Mouse (Mus musculus) CD4-positive helper T cell, adult 2 months (primary cell): ENCODE data around the gene 2310033P09Rik.

Source experiments
- DNase-seq: peaks from one replicate; pipeline ENCODE4 v3.0.0-alpha.2; 2012; ENCODE audit warnings: low read depth, missing footprints, low spot score

The 2310033P09Rik gene

GRCm38 (mm10) chr11:59208153-59208831, at the start of gene 2310033P09Rik:
Gene 2310033P09Rik (plus strand): TSS chr11:59208321.
- DNase-seq: peak; percentile 97

GRCm38 (mm10) chr11:59159099-59159498, 49.0 kb upstream of the 2310033P09Rik start:
- DNase-seq: no peak

GRCm38 (mm10) chr11:59159558-59159957, 48.6 kb upstream of the 2310033P09Rik start:
- DNase-seq: no peak

- no peak for DNase-seq
These were observed 46.7 kb upstream of the 2310033P09Rik start for GRCm38 (mm10) chr11:59161398-59161797.

GRCm38 (mm10) chr11:59162443-59163254, 45.5 kb upstream of the 2310033P09Rik start:
- no peak for DNase-seq

GRCm38 (mm10) chr11:59163255-59164236, 44.6 kb upstream of the 2310033P09Rik start, which contains the start of gene Iba57:
Gene Iba57 (minus strand): TSS chr11:59163739.
- peak; percentile 99 for DNase-seq

- DNase-seq: no peak
These were observed 43.7 kb upstream of the 2310033P09Rik start for GRCm38 (mm10) chr11:59164384-59164783.

- DNase-seq: no peak
These were observed 42.4 kb upstream of the 2310033P09Rik start for GRCm38 (mm10) chr11:59165616-59166241.

GRCm38 (mm10) chr11:59169807-59170206, 38.3 kb upstream of the 2310033P09Rik start:
- no peak for DNase-seq

- DNase-seq: no peak
These were observed 37.6 kb upstream of the 2310033P09Rik start for GRCm38 (mm10) chr11:59170549-59170948.

GRCm38 (mm10) chr11:59174189-59174838, 33.8 kb upstream of the 2310033P09Rik start:
- no peak for DNase-seq

- DNase-seq: no peak
These were observed 31.6 kb upstream of the 2310033P09Rik start for GRCm38 (mm10) chr11:59176475-59176874.

GRCm38 (mm10) chr11:59176921-59177320, 31.2 kb upstream of the 2310033P09Rik start:
- DNase-seq: no peak

GRCm38 (mm10) chr11:59182864-59183331, 25.2 kb upstream of the 2310033P09Rik start, which contains the start of gene Gjc2:
Gene Gjc2 (minus strand): TSS chr11:59183213.
- DNase-seq: no peak

GRCm38 (mm10) chr11:59183821-59184220, 24.3 kb upstream of the 2310033P09Rik start:
- peak; percentile 37 for DNase-seq

GRCm38 (mm10) chr11:59185490-59185889, 22.6 kb upstream of the 2310033P09Rik start:
- no peak for DNase-seq

- DNase-seq: no peak
These were observed 20.4 kb upstream of the 2310033P09Rik start for GRCm38 (mm10) chr11:59187706-59188105.

GRCm38 (mm10) chr11:59191231-59192058, 16.7 kb upstream of the 2310033P09Rik start:
- peak; percentile 97 for DNase-seq

GRCm38 (mm10) chr11:59192059-59192386, 16.1 kb upstream of the 2310033P09Rik start, which contains the start of gene Guk1:
Gene Guk1 (minus strand): TSS chr11:59192212.
- DNase-seq: no peak
